10 mouse cellular contexts compared by ENCODE assay signal in the genomic region with DNA sequence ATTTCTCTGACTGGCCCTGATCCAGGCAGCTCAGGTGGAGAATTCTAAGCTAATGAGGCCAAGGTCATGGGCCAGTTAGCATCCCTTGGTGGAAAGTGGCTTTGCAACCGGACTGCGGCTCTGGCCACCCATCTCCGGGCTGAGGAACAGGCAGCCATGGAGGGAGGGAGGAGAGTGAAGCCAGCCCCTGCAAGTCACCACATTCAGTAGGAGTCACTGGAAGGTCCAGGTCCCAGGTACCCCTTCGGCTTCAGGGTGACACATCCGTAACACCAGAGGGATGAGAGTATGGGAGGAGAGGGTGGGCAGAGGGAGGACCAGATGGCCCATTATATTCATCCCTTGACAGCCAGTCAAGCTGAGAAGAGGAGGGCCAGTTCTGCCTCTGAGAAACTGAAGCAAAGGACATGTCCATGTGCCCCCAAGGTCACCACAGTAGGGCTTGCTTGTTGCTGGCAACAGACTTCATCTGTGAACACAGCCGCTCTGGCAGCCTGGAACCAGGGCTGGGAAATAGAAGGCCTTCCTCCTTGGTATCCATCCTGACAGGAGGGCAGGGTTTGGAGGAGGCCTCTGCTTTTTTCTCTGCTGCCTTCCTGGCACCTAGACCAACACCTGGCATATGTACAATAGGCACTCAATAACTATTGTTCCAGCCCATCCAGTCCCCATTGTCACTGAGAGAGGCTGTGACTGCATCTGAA. TPM values are rescaled to one million over a fixed set of nuclear protein-coding genes. Genes with fewer than 3 reads are reported as not detected.
DNase-seq lines count a peak whose midpoint lies in the region; ATAC-seq and TF ChIP-seq lines count a peak whose summit lies in the region.
"Had no signal": no experiment of that assay in that cellular context is flagged by ENCODE, and none has a peak within 500 bp of the region (broad histone marks: within the 10 kb centered on the region; RNA-seq: fewer than 3 reads in every experiment).

No protein-coding gene starts in this region.

- no peak for TF ChIP-seq CTCF in thymus, adult 2 months (IDR thresholded peaks at IDR 0.05; ENCODE audit: borderline replicate concordance, control insufficient read depth, extremely low read depth, insufficient read depth, low read length, poor library complexity)

- H3K4me1 ChIP-seq in neural tube, embryonic 11.5 days (ENCODE audit: control insufficient read depth, insufficient read depth, low read length): peaks cover 33% of the 10 kb centered on the region
- peaks cover 52% of the 10 kb centered on the region for H3K4me1 ChIP-seq in hindbrain, embryonic 15.5 days (replicated peaks)
- H3K4me1 ChIP-seq in intestine, embryonic 16.5 days (ENCODE audit: control insufficient read depth, insufficient read depth, low read length): peaks cover 29% of the 10 kb centered on the region
- H3K4me1 ChIP-seq in thymus, adult 2 months (replicated peaks; ENCODE audit: control insufficient read depth, insufficient read depth, low read length): no peaks in the 10 kb centered on the region

- no peak for ATAC-seq in neural tube, embryonic 11.5 days (ENCODE audit: insufficient read depth, low FRiP score, low TSS enrichment)
- ATAC-seq in hindbrain, embryonic 15.5 days (ENCODE audit: low FRiP score, low read depth): no peak
- no peak for ATAC-seq in frontal cortex, adult (ENCODE audit: low TSS enrichment)
- ATAC-seq in intestine, embryonic 16.5 days: no peak

- no peaks in the 10 kb centered on the region for H3K9me3 ChIP-seq in neural tube, embryonic 11.5 days (ENCODE audit: control insufficient read depth, low read length)
- no peaks in the 10 kb centered on the region for H3K9me3 ChIP-seq in hindbrain, embryonic 15.5 days
- H3K9me3 ChIP-seq in intestine, embryonic 16.5 days (ENCODE audit: control insufficient read depth, low read length): no peaks in the 10 kb centered on the region

- 57% methylated on average over 6 of the region's 6 CpGs for WGBS in neural tube, embryonic 11.5 days
- 42% methylated on average over 6 of the region's 6 CpGs for WGBS in hindbrain, embryonic 15.5 days
- WGBS in intestine, embryonic 16.5 days: 87% methylated on average over 6 of the region's 6 CpGs
- 97% methylated on average over 6 of the region's 6 CpGs for WGBS in thymus, adult 2 months

- no peaks in the 10 kb centered on the region for H3K36me3 ChIP-seq in neural tube, embryonic 11.5 days (ENCODE audit: control insufficient read depth, insufficient read depth, low read length)
- H3K36me3 ChIP-seq in hindbrain, embryonic 15.5 days: no peaks in the 10 kb centered on the region
- H3K36me3 ChIP-seq in intestine, embryonic 16.5 days (ENCODE audit: control insufficient read depth, insufficient read depth, low read length): no peaks in the 10 kb centered on the region
- no peaks in the 10 kb centered on the region for H3K36me3 ChIP-seq in thymus, adult 2 months (ENCODE audit: control insufficient read depth, insufficient read depth, low read length)

- H3K27me3 ChIP-seq in neural tube, embryonic 11.5 days (ENCODE audit: control insufficient read depth, insufficient read depth, low read length): no peaks in the 10 kb centered on the region
- H3K27me3 ChIP-seq in hindbrain, embryonic 15.5 days: no peaks in the 10 kb centered on the region
- H3K27me3 ChIP-seq in intestine, embryonic 16.5 days (replicated peaks; ENCODE audit: control insufficient read depth, insufficient read depth, low read length): no peaks in the 10 kb centered on the region
- H3K27me3 ChIP-seq in thymus, adult 2 months (ENCODE audit: control insufficient read depth, insufficient read depth, low read length): no peaks in the 10 kb centered on the region

- no peak overlapping the region for H3K4me2 ChIP-seq in neural tube, embryonic 11.5 days (ENCODE audit: low read depth)
- H3K4me2 ChIP-seq in hindbrain, embryonic 15.5 days: no peak overlapping the region
- H3K4me2 ChIP-seq in intestine, embryonic 16.5 days (ENCODE audit: low read depth, low read length): no peak overlapping the region

- DNase-seq in adrenal gland, postnatal 14 days: peak; percentile 34
- no peak for DNase-seq in adrenal gland, adult 8-10 months
- no peak for DNase-seq in neural tube, embryonic 11.5 days (ENCODE audit: low spot score)
- DNase-seq in neural tube, embryonic 10.5 days (ENCODE audit: extremely low spot score, low spot score): no peak
- DNase-seq in thymus, adult 2 months: no peak
- DNase-seq: heart, adult 11 months; lung, adult 18-20 months had no signal

- no peak for TF ChIP-seq POLR2A in thymus, adult 2 months (IDR thresholded peaks at IDR 0.05; ENCODE audit: control insufficient read depth, extremely low read depth, insufficient read depth, low read length, poor library complexity)

- H3K4me3 ChIP-seq in neural tube, embryonic 11.5 days (ENCODE audit: low read depth, low read length): no peak overlapping the region
- no peak overlapping the region for H3K4me3 ChIP-seq in hindbrain, embryonic 15.5 days
- H3K4me3 ChIP-seq in intestine, embryonic 16.5 days (ENCODE audit: low read length): no peak overlapping the region
- H3K4me3 ChIP-seq in thymus, adult 2 months (ENCODE audit: control insufficient read depth, insufficient read depth, low read length): no peak overlapping the region

- 0 out of 2 replicates have a peak overlapping the region, but pooled peaks have one; percentile 39 for H3K27ac ChIP-seq in neural tube, embryonic 11.5 days (ENCODE audit: low read depth, low read length)
- H3K27ac ChIP-seq in hindbrain, embryonic 15.5 days (replicated peaks): peak overlapping the region; percentile 53
- H3K27ac ChIP-seq in intestine, embryonic 16.5 days (ENCODE audit: low read length): no peak overlapping the region
- no peak overlapping the region for H3K27ac ChIP-seq in thymus, adult 2 months (ENCODE audit: control insufficient read depth, insufficient read depth, low read length)

- H3K9ac ChIP-seq in neural tube, embryonic 11.5 days (ENCODE audit: low read length): 0 out of 2 replicates have a peak overlapping the region, but pooled peaks have one; percentile 4
- H3K9ac ChIP-seq in hindbrain, embryonic 15.5 days: no peak overlapping the region
- no peak overlapping the region for H3K9ac ChIP-seq in intestine, embryonic 16.5 days (ENCODE audit: low read depth, low read length)

RNA-seq across cellular contexts. Expression of gene Apol7a, which starts 43.9 kb away (rescaled TPM):
- 0.41 and 4.8 TPM in 2 replicates for total RNA-seq in adrenal gland, postnatal 14 days (2021)
- total RNA-seq in adrenal gland, adult 8-10 months (2022): under 1 TPM in 1 of 4 experiments, not detected in 3; 0.13 TPM
- not detected in 2 replicates for polyA plus RNA-seq in neural tube, embryonic 11.5 days (2014; fragmentation: Nextera tagmentation; extraction: Ambion mirVana)
- polyA plus RNA-seq in hindbrain, embryonic 15.5 days (2015; fragmentation: Nextera tagmentation; extraction: Ambion mirVana): 0.07 TPM in 1 of 2 replicates, not detected in the other
- 12.5 and 13.4 TPM in 2 replicates for polyA plus RNA-seq in intestine, embryonic 16.5 days (2015; fragmentation: Nextera tagmentation; extraction: Ambion mirVana)
- 0.19 and 0.20 TPM in 2 replicates for polyA plus RNA-seq in thymus, adult 2 months (2012; rRNA removed)

RNA-seq across cellular contexts. Expression of gene Rbfox2, which starts 48.2 kb away (rescaled TPM):
- 51.4 and 54.9 TPM in 2 replicates for total RNA-seq in adrenal gland, postnatal 14 days (2021)
- total RNA-seq in adrenal gland, adult 8-10 months (2022): 10 to 100 TPM; 55.5 to 86.2 (median 70.7) TPM
- polyA plus RNA-seq in neural tube, embryonic 11.5 days (2014; fragmentation: Nextera tagmentation; extraction: Ambion mirVana): 123 and 125 TPM in 2 replicates
- polyA plus RNA-seq in hindbrain, embryonic 15.5 days (2015; fragmentation: Nextera tagmentation; extraction: Ambion mirVana): 140 and 151 TPM in 2 replicates
- polyA plus RNA-seq in intestine, embryonic 16.5 days (2015; fragmentation: Nextera tagmentation; extraction: Ambion mirVana): 31.5 and 34.0 TPM in 2 replicates
- polyA plus RNA-seq in thymus, adult 2 months (2012; rRNA removed): 13.4 and 20.5 TPM in 2 replicates

RNA-seq across cellular contexts. Expression of gene Apol9a, which starts 55.9 kb away (rescaled TPM):
- 0.23 and 0.85 TPM in 2 replicates for total RNA-seq in adrenal gland, postnatal 14 days (2021)
- total RNA-seq in adrenal gland, adult 8-10 months (2022): 1 to 10 TPM in 3 of 4 experiments, under 1 TPM in 1; 0.77 to 3.2 (median 1.5) TPM
- not detected in 2 replicates for polyA plus RNA-seq in neural tube, embryonic 11.5 days (2014; fragmentation: Nextera tagmentation; extraction: Ambion mirVana)
- polyA plus RNA-seq in hindbrain, embryonic 15.5 days (2015; fragmentation: Nextera tagmentation; extraction: Ambion mirVana): 0.04 and 0.09 TPM in 2 replicates
- 0.44 and 0.55 TPM in 2 replicates for polyA plus RNA-seq in intestine, embryonic 16.5 days (2015; fragmentation: Nextera tagmentation; extraction: Ambion mirVana)
- polyA plus RNA-seq in thymus, adult 2 months (2012; rRNA removed): 2.8 and 5.4 TPM in 2 replicates

Comparison
In these comparisons a context has a peak if more than half of its experiments do, and no peak if none do; other contexts are left out.
1. H3K27ac ChIP-seq: peak in neural tube, embryonic 11.5 days (single experiment) and hindbrain, embryonic 15.5 days (single experiment); none in intestine, embryonic 16.5 days (single experiment) and thymus, adult 2 months (single experiment).
2. RNA of gene Apol7a, which starts 43.9 kb away (polyA plus RNA-seq): 12.5 to 13.4 TPM in intestine, embryonic 16.5 days; 0.19 to 0.20 TPM in thymus, adult 2 months, not detected in neural tube, embryonic 11.5 days and 0.07 TPM in hindbrain, embryonic 15.5 days; every median in the first group is over 10 times any median in the second.